Mouse (Mus musculus): ENCODE data around the gene C730034F03Rik.

DNA sequence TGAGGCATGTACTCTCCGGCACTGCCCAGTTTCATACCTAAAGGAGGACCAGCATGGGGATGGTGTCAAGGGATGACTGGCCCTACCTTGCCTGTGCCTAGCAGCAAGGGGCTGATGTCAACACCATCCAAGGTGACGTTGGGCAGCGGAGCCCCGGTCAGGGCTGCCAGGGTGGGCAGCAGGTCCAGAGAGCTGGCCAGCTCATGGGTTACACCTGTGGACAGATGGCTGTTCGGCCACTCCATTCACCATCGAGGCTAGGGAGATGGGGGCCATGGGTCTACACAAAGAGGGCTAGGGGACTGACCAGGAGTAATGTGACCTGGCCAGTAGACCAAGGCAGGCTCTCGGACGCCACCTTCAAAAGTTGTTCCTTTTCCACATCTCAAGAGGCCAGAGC is 44.5 kb downstream of the C730034F03Rik start:
- TF ChIP-seq CTCF (IDR thresholded peaks at IDR 0.05; ENCODE audit: low read depth) (no peak), EP300 (IDR thresholded peaks at IDR 0.05; ENCODE audit: low read depth) (no peak)
